Mouse (Mus musculus): ENCODE data around the gene 1110032A03Rik.

1110032A03Rik gene

GRCm38 (mm10) chr9:50774026-50774462 lies 1.3 kb downstream of the 1110032A03Rik start:
- in situ Hi-C loops (cut with MseI, MboI): no loop called here

DNA sequence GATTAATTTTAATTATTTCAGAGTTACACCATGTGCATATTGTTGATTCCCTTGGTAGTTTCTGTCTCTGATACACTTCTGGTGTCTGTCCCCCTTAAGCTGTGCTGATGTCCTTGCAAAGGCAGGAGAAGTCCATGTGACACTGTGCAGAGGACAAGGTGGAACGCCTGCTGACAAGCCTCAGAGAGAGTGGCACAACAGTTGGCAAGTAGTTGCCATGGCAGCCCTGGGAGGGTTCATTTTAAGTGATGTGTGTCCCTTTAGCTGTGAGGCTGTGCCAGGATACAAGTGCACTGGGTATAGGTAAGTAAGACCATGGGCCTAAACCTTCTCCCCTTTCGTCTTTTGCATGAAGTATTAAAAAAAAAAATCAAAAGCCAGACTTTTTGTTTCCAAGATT lies 5.3 kb downstream of the 1110032A03Rik start:
- in situ Hi-C loops (cut with MseI, MboI): no loop called here

DNA sequence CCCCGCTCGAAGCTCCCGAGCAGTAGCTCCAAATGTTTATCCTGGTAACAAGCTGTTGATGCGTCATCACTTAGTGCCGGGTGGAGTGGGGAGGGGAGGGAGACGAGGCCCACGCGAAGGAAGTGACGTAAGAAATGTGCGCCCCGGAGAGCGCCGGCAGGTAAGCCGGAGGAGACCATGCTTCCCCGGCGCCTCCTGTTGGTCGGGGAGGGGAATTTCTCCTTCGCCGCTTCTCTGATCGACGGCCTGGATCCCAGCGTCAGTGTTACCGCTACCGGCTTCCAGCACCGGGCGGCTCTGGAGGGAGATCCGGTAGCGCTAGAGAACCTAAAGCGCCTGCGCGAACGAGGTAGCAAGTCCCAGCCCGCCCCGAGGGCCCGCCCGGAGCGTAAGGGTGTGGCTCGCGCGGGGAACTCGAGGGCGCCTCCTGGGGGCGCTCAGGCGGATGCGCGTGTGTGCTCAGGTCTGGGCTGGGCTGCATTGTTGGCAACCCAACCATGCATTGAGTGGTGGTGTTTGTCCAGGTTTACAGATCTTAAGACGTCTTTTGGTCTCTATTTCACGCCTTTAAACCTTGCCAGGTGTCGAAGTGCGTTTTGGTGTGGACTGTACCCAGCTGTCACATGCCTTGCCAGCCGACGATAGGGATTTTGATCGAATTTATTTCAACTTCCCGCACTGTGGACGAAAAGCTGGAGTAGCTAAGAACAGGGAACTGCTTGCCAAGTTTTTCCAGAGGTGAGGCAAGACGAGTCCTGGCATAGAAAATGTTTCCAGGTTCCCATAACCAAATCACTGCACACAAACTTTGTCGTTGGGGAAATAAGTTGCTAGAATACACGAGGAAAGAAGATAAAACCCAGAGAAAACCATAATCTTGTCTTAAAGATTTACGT lies 7.0 kb downstream of the 1110032A03Rik start, which contains the start of gene Fdxacb1:
Gene Fdxacb1 (plus strand): TSS at position 130 of the 896 bp plus-strand sequence.
- in situ Hi-C loops (cut with MseI, MboI): no loop called here

DNA sequence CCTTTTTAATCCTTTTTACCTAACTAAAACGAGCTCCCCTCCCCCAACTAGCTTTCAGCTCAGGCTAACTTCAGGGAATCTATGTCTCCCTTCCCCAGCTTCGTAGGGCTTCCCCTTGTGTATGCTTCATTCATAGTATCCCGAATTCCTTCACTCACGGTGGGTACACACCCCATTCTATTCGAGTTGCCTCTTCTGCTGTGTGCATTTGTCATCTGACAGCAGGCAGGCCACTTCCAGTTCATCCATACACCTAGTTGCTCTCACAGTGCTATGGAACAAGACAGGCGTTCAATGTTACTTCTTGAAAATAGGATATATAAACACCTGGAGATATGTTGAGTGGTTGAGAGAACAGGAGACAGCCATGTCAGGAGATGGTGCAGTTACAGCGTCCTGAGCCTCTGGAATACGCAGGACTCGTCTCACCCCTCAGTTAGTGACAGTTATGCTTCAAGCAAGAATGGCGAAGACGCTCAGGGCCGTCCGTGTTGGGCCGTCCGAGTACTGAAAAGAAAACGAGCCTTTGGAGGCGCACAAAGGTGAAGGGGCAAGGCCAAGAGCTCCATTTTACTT lies 7.7 kb downstream of the 1110032A03Rik start:
- in situ Hi-C loops (cut with MseI, MboI): no loop called here

GRCm38 (mm10) chr9:50763331-50763730 lies 12.0 kb downstream of the 1110032A03Rik start:
- in situ Hi-C loops (cut with MseI, MboI): no loop called here

GRCm38 (mm10) chr9:50761520-50762243 lies 13.6 kb downstream of the 1110032A03Rik start:
- in situ Hi-C loops (cut with MseI, MboI): no loop called here

GRCm38 (mm10) chr9:50756711-50757110 lies 18.6 kb downstream of the 1110032A03Rik start:
- in situ Hi-C loops (cut with MseI, MboI): no loop called here

DNA sequence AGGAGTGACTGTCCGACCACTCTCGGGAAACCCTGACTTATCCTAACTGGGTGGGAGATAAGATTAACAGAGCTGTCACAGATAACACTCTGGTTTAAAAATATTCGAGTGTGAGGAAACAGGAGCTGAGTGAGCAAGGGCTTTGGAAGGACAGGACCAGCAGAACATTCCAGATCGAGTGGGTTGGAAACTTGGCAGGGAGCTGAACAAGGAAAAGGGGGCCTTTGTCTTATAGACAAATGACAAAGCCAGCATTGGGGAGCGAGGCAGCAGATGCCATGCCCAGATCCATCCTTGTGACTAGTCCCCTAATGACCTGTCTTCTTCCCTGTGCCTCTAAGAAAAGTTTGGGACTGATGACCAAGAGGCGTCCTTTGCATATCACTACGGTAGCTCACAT lies 21.4 kb downstream of the 1110032A03Rik start:
- in situ Hi-C loops (cut with MseI, MboI): no loop called here

- in situ Hi-C loops (cut with MseI, MboI): no loop called here
Measured at GRCm38 (mm10) chr9:50752784-50753615, 22.3 kb downstream of the 1110032A03Rik start.

- in situ Hi-C loops (cut with MseI, MboI): no loop called here
Measured at GRCm38 (mm10) chr9:50752054-50752602, 23.2 kb downstream of the 1110032A03Rik start, which contains the start of gene Hspb2. Gene Hspb2 (minus strand): TSS chr9:50752354.

DNA sequence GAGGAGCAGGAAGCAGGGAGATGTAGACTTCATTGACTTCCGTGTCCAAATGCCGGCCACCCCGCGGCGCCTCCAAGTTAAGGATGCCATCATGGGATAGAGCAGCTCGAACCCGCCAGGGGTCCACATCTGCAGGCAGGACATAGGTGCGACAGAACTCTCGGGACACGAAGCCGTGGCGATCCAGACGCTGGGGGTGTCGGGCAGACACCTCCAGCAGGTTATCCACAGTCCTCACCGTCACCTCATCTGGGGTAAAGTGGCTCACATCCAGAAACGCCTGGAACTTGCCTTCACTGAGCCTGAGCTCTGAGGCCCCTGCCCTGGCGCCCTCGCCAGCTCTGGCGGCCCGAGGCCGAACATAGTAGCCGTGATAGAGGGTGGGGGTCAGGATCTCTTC lies 24.0 kb downstream of the 1110032A03Rik start, which contains the start of gene Cryab:
Gene Cryab (plus strand): TSS at position 3 of the 400 bp plus-strand sequence.
- in situ Hi-C loops (cut with MseI, MboI): no loop called here

- in situ Hi-C loops (cut with MseI, MboI): no loop called here
Measured at GRCm38 (mm10) chr9:50750706-50751105, 24.6 kb downstream of the 1110032A03Rik start.

DNA sequence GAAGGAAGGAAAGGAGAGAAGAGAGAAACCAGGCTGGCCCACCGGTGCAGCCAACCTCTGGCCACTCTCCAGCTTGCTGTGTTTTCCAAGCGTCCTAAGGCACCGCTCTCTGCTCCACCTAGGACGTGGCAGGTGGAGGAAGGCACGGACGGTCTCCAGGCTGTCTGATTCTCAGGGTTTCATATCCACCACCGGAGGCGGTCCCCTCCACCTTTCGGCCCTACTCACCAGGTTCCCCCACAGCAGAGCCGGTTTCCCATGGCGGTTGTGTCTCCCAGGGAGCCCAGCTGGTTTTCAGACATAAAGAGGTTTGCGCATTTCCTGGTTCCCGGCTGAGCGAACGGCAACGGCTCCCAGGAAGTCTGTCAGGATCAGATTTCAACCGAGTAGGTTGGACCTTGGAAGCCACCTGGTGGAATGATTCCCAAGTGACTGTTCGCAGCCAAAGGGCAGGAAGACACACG lies 29.1 kb downstream of the 1110032A03Rik start, which contains the start of gene 2310030G06Rik:
Gene 2310030G06Rik (minus strand): TSS at position 323 of the 464 bp plus-strand sequence.
- in situ Hi-C loops (cut with MseI, MboI): no loop called here

DNA sequence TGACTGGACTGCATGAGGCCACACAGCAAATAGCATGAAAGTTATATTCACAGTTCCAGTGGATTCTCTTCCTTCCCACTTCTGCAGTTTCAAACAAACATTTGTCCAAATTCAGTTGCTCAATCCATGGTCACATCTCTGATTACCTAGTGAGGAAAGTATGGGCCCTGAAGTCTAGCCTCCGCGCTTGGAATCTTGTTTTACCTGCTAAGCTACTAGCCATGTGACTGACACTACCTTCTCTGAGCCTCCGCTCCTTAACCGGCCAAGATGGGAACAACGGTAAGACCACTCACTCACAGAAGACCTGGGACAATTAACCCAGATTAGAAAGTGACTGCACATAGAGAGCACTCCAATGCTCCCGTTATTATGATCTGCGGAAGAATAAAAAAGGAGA lies 29.5 kb downstream of the 1110032A03Rik start:
- in situ Hi-C loops (cut with MseI, MboI): no loop called here

DNA sequence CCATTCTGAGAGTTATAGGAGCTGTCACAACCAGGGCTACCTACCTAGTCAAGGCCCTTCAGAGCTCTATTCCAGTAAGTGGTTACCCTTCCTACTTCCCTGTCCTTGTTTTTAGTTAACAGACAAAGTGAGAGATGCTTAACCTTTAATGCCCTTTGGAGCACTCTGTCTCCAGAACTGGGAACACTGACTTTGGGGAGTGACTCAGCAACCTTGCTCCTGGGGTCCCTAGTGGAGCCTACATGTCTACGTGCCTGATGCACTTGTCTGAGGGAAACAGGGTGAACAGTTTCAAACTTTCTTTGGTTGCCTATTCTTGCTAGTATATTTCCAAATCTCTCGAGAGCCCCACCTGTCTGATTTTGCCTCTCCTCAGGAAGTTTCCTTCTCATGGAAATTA lies 32.6 kb downstream of the 1110032A03Rik start:
- in situ Hi-C loops (cut with MseI, MboI): no loop called here

- in situ Hi-C loops (cut with MseI, MboI): no loop called here
Measured at GRCm38 (mm10) chr9:50742261-50742660, 33.1 kb downstream of the 1110032A03Rik start.

- in situ Hi-C loops (cut with MseI, MboI): no loop called here
Measured at GRCm38 (mm10) chr9:50740867-50741784, 34.2 kb downstream of the 1110032A03Rik start.

- in situ Hi-C loops (cut with MseI, MboI): no loop called here
Measured at GRCm38 (mm10) chr9:50738914-50739870, 36.1 kb downstream of the 1110032A03Rik start, which contains the start of gene Dixdc1. Gene Dixdc1 (minus strand): TSS chr9:50739517.

Data from mouse trophoblast stem cell (cell line).